Comparison of ENCODE assay signal across 22 mouse cellular contexts in the genomic region with DNA sequence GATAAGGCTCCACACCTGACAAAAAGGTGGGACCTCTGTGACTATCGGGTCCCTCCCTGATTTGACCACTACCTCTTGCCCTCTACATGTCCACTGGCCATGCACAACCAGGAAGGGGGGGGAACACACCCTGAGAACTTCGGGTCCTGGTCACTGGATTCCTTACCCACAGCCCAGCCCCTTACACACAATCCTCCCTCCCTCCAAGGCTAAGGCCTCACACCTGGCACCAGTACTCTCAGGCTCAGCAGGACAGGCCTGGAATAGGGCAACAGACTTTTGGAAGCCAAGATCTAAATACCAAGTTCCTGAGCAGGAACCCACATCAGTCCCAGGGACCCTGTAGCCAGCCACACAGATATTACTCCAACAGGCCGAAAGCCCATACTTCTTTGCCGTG. TPM values are rescaled to one million over a fixed set of nuclear protein-coding genes. Genes with fewer than 3 reads are reported as not detected.
DNase-seq lines count a peak whose midpoint lies in the region; ATAC-seq and TF ChIP-seq lines count a peak whose summit lies in the region.
"Had no signal": no experiment of that assay in that cellular context is flagged by ENCODE, and none has a peak within 500 bp of the region (broad histone marks: within the 10 kb centered on the region; RNA-seq: fewer than 3 reads in every experiment).

No protein-coding gene starts in this region.

- no peaks in the 10 kb centered on the region for H3K27me3 ChIP-seq in forebrain, embryonic 10.5 days (ENCODE audit: poor library complexity, severe bottlenecking)
- H3K27me3 ChIP-seq in forebrain, embryonic 15.5 days, result no peaks in the 10 kb centered on the region
- no peaks in the 10 kb centered on the region for H3K27me3 ChIP-seq in hindbrain, embryonic 12.5 days
- no peaks in the 10 kb centered on the region for H3K27me3 ChIP-seq in hindbrain, embryonic 14.5 days (ENCODE audit: control insufficient read depth, insufficient read depth, low read length)
- H3K27me3 ChIP-seq in stomach, embryonic 15.5 days (replicated peaks), result no peaks in the 10 kb centered on the region
- H3K27me3 ChIP-seq: midbrain, embryonic 13.5 days; neural tube, embryonic 13.5 days had no signal

- DNase-seq in forebrain, embryonic 10.5 days (ENCODE audit: extremely low spot score, low spot score), result no peak
- DNase-seq in hindbrain, embryonic 14.5 days (ENCODE audit: low spot score), result no peak
- no peak for DNase-seq in layer of hippocampus, adult 2 months (ENCODE audit: low spot score in 2 of 2)
- DNase-seq in layer of hippocampus, postnatal 25 days (ENCODE audit: extremely low spot score in 1 of 2, low spot score in 1 of 2), result no peak
- no peak for DNase-seq in thymus, postnatal 25 days
- DNase-seq: adrenal gland, postnatal 14 days; embryo, embryonic 11 days; heart, postnatal 14 days; layer of hippocampus, adult 9-11 months; lung, adult 18-20 months; lung, postnatal 14 days; right cerebral cortex, adult 18-20 months; thymus, adult 2 months had no signal

- no peak overlapping the region for H3K9ac ChIP-seq in forebrain, embryonic 15.5 days (replicated peaks)
- 0 out of 2 replicates have a peak overlapping the region, but pooled peaks have one; percentile 13 for H3K9ac ChIP-seq in hindbrain, embryonic 12.5 days
- H3K9ac ChIP-seq in hindbrain, embryonic 14.5 days, result no peak overlapping the region
- no peak overlapping the region for H3K9ac ChIP-seq in stomach, embryonic 15.5 days

- no peak overlapping the region for H3K4me2 ChIP-seq in forebrain, embryonic 15.5 days (replicated peaks)
- H3K4me2 ChIP-seq in hindbrain, embryonic 12.5 days (replicated peaks), result no peak overlapping the region
- H3K4me2 ChIP-seq in hindbrain, embryonic 14.5 days (replicated peaks), result no peak overlapping the region
- no peak overlapping the region for H3K4me2 ChIP-seq in stomach, embryonic 15.5 days
- H3K4me2 ChIP-seq: neural tube, embryonic 13.5 days had no signal

- ATAC-seq in forebrain, embryonic 15.5 days (replicated peaks), result no peak
- no peak for ATAC-seq in hindbrain, embryonic 12.5 days (ENCODE audit: low FRiP score)
- ATAC-seq in hindbrain, embryonic 14.5 days (ENCODE audit: low FRiP score), result no peak
- ATAC-seq in stomach, embryonic 15.5 days (ENCODE audit: insufficient read depth, low FRiP score, low read depth), result no peak
- ATAC-seq: midbrain, embryonic 13.5 days had no signal

- H3K4me3 ChIP-seq in forebrain, embryonic 10.5 days, result peak overlapping the region; percentile 1; the same call in 1 of the 2 replicates
- H3K4me3 ChIP-seq in forebrain, embryonic 15.5 days, result no peak overlapping the region
- H3K4me3 ChIP-seq in hindbrain, embryonic 12.5 days, result no peak overlapping the region
- no peak overlapping the region for H3K4me3 ChIP-seq in hindbrain, embryonic 14.5 days (replicated peaks; ENCODE audit: low read length)
- no peak overlapping the region for H3K4me3 ChIP-seq in layer of hippocampus, adult 2 months
- no peak overlapping the region for H3K4me3 ChIP-seq in stomach, embryonic 15.5 days (replicated peaks)
- H3K4me3 ChIP-seq: heart, embryonic 10.5 days; limb, embryonic 10.5 days; midbrain, embryonic 13.5 days; neural tube, embryonic 13.5 days had no signal

- TF ChIP-seq CTCF in layer of hippocampus, adult 2 months (conservative IDR thresholded peaks at IDR 0.05), result no peak

- H3K27ac ChIP-seq in forebrain, embryonic 10.5 days, result no peak overlapping the region
- H3K27ac ChIP-seq in forebrain, embryonic 15.5 days (replicated peaks), result no peak overlapping the region
- peak overlapping the region; percentile 13; the same call in 1 of the 2 replicates for H3K27ac ChIP-seq in hindbrain, embryonic 12.5 days
- no peak overlapping the region for H3K27ac ChIP-seq in hindbrain, embryonic 14.5 days
- H3K27ac ChIP-seq in layer of hippocampus, adult 2 months, result peak overlapping the region; percentile 14; the same call in 1 of the 2 replicates
- H3K27ac ChIP-seq in stomach, embryonic 15.5 days, result 0 out of 2 replicates have a peak overlapping the region, but pooled peaks have one; percentile 31
- H3K27ac ChIP-seq: heart, embryonic 10.5 days; limb, embryonic 10.5 days had no signal

- peaks cover 63% of the 10 kb centered on the region for H3K4me1 ChIP-seq in forebrain, embryonic 10.5 days
- H3K4me1 ChIP-seq in forebrain, embryonic 15.5 days, result peaks cover 56% of the 10 kb centered on the region
- H3K4me1 ChIP-seq in hindbrain, embryonic 12.5 days, result peaks cover 60% of the 10 kb centered on the region
- peaks cover 52% of the 10 kb centered on the region for H3K4me1 ChIP-seq in hindbrain, embryonic 14.5 days (replicated peaks; ENCODE audit: control insufficient read depth, insufficient read depth, low read length)
- peaks cover 50% of the 10 kb centered on the region for H3K4me1 ChIP-seq in stomach, embryonic 15.5 days

- 90% methylated on average over 4 of the region's 4 CpGs for WGBS in forebrain, embryonic 10.5 days
- 88% methylated on average over 4 of the region's 4 CpGs for WGBS in forebrain, embryonic 15.5 days
- whole genome bisulfite sequencing in hindbrain, embryonic 12.5 days, result 82% methylated on average over 4 of the region's 4 CpGs
- WGBS in hindbrain, embryonic 14.5 days, result 87% methylated on average over 4 of the region's 4 CpGs
- WGBS in stomach, embryonic 15.5 days, result 84% methylated on average over 4 of the region's 4 CpGs

- H3K36me3 ChIP-seq in forebrain, embryonic 10.5 days (replicated peaks), result peaks cover 80% of the 10 kb centered on the region
- H3K36me3 ChIP-seq in forebrain, embryonic 15.5 days, result peaks cover 34% of the 10 kb centered on the region
- H3K36me3 ChIP-seq in hindbrain, embryonic 12.5 days, result peaks cover 51% of the 10 kb centered on the region
- H3K36me3 ChIP-seq in hindbrain, embryonic 14.5 days (replicated peaks; ENCODE audit: control insufficient read depth, insufficient read depth), result peaks cover 50% of the 10 kb centered on the region
- H3K36me3 ChIP-seq in stomach, embryonic 15.5 days, result peaks cover 37% of the 10 kb centered on the region

- no peaks in the 10 kb centered on the region for H3K9me3 ChIP-seq in forebrain, embryonic 10.5 days
- H3K9me3 ChIP-seq in forebrain, embryonic 15.5 days, result no peaks in the 10 kb centered on the region
- no peaks in the 10 kb centered on the region for H3K9me3 ChIP-seq in hindbrain, embryonic 12.5 days (replicated peaks)
- no peaks in the 10 kb centered on the region for H3K9me3 ChIP-seq in hindbrain, embryonic 14.5 days (ENCODE audit: control insufficient read depth, low read length)
- no peaks in the 10 kb centered on the region for H3K9me3 ChIP-seq in stomach, embryonic 15.5 days
- H3K9me3 ChIP-seq: G1E; heart, embryonic 10.5 days; limb, embryonic 10.5 days; midbrain, embryonic 13.5 days; neural tube, embryonic 13.5 days had no signal

RNA-seq across cellular contexts. Expression of a gene that starts 1.8 kb away (rescaled TPM):
- 0.93 and 1.3 TPM in 2 replicates for polyA plus RNA-seq in forebrain, embryonic 10.5 days (2016; fragmentation: Nextera tagmentation; extraction: Ambion mirVana)
- 29.1 and 30.8 TPM in 2 replicates for polyA plus RNA-seq in forebrain, embryonic 15.5 days (2015; fragmentation: Nextera tagmentation; extraction: Ambion mirVana)
- 6.1 and 7.5 TPM in 2 replicates for polyA plus RNA-seq in hindbrain, embryonic 12.5 days (2016; fragmentation: Nextera tagmentation; extraction: Ambion mirVana)
- polyA plus RNA-seq in hindbrain, embryonic 14.5 days (2014; fragmentation: Nextera tagmentation; extraction: Ambion mirVana), result 51.3 and 57.1 TPM in 2 replicates
- 10 to 100 TPM; 43.0 to 44.8 TPM for total RNA-seq in layer of hippocampus, adult 2 months (2021)
- total RNA-seq in layer of hippocampus, postnatal 25 days (2021), result 10 to 100 TPM; 62.3 to 68.3 TPM
- polyA plus RNA-seq in stomach, embryonic 15.5 days (2015; fragmentation: Nextera tagmentation; extraction: Ambion mirVana), result 1.6 and 2.4 TPM in 2 replicates

RNA-seq across cellular contexts. Expression of a gene that starts 2.7 kb away (rescaled TPM):
- polyA plus RNA-seq in forebrain, embryonic 10.5 days (2016; fragmentation: Nextera tagmentation; extraction: Ambion mirVana), result 1.7 and 2.3 TPM in 2 replicates
- 8.3 and 10.1 TPM in 2 replicates for polyA plus RNA-seq in forebrain, embryonic 15.5 days (2015; fragmentation: Nextera tagmentation; extraction: Ambion mirVana)
- polyA plus RNA-seq in hindbrain, embryonic 12.5 days (2016; fragmentation: Nextera tagmentation; extraction: Ambion mirVana), result 3.9 TPM in 2 replicates
- 8.7 and 9.3 TPM in 2 replicates for polyA plus RNA-seq in hindbrain, embryonic 14.5 days (2014; fragmentation: Nextera tagmentation; extraction: Ambion mirVana)
- 10 to 100 TPM; 30.0 to 33.9 TPM for total RNA-seq in layer of hippocampus, adult 2 months (2021)
- 10 to 100 TPM; 26.0 to 28.5 TPM for total RNA-seq in layer of hippocampus, postnatal 25 days (2021)
- polyA plus RNA-seq in stomach, embryonic 15.5 days (2015; fragmentation: Nextera tagmentation; extraction: Ambion mirVana), result 1.6 and 2.7 TPM in 2 replicates
- total RNA-seq: megakaryocyte, adult 5-6 weeks had no signal

RNA-seq across cellular contexts. Expression of a gene that starts 5.7 kb away (rescaled TPM):
- 403 TPM in 2 replicates for polyA plus RNA-seq in forebrain, embryonic 10.5 days (2016; fragmentation: Nextera tagmentation; extraction: Ambion mirVana)
- 308 and 313 TPM in 2 replicates for polyA plus RNA-seq in forebrain, embryonic 15.5 days (2015; fragmentation: Nextera tagmentation; extraction: Ambion mirVana)
- 271 and 291 TPM in 2 replicates for polyA plus RNA-seq in hindbrain, embryonic 12.5 days (2016; fragmentation: Nextera tagmentation; extraction: Ambion mirVana)
- polyA plus RNA-seq in hindbrain, embryonic 14.5 days (2014; fragmentation: Nextera tagmentation; extraction: Ambion mirVana), result 336 and 357 TPM in 2 replicates
- total RNA-seq in layer of hippocampus, adult 2 months (2021), result 100 to 1,000 TPM; 164 to 175 TPM
- total RNA-seq in layer of hippocampus, postnatal 25 days (2021), result 100 to 1,000 TPM; 160 to 164 TPM
- polyA plus RNA-seq in stomach, embryonic 15.5 days (2015; fragmentation: Nextera tagmentation; extraction: Ambion mirVana), result 312 and 319 TPM in 2 replicates

RNA-seq across cellular contexts. Expression of a gene that starts 5.7 kb away (rescaled TPM):
- 28.0 and 31.2 TPM in 2 replicates for polyA plus RNA-seq in forebrain, embryonic 10.5 days (2016; fragmentation: Nextera tagmentation; extraction: Ambion mirVana)
- polyA plus RNA-seq in forebrain, embryonic 15.5 days (2015; fragmentation: Nextera tagmentation; extraction: Ambion mirVana), result 15.2 and 16.1 TPM in 2 replicates
- polyA plus RNA-seq in hindbrain, embryonic 12.5 days (2016; fragmentation: Nextera tagmentation; extraction: Ambion mirVana), result 18.5 and 19.4 TPM in 2 replicates
- polyA plus RNA-seq in hindbrain, embryonic 14.5 days (2014; fragmentation: Nextera tagmentation; extraction: Ambion mirVana), result 6.5 and 9.9 TPM in 2 replicates
- 100 to 1,000 TPM in 1 of 2 experiments, 10 to 100 TPM in 1; 95.9 to 107 TPM for total RNA-seq in layer of hippocampus, adult 2 months (2021)
- 100 to 1,000 TPM in 1 of 2 experiments, 10 to 100 TPM in 1; 95.2 to 107 TPM for total RNA-seq in layer of hippocampus, postnatal 25 days (2021)
- polyA plus RNA-seq in stomach, embryonic 15.5 days (2015; fragmentation: Nextera tagmentation; extraction: Ambion mirVana), result 23.1 and 23.6 TPM in 2 replicates

RNA-seq across cellular contexts. Expression of a gene that starts 10.2 kb away (rescaled TPM):
- 53.9 and 58.7 TPM in 2 replicates for polyA plus RNA-seq in forebrain, embryonic 10.5 days (2016; fragmentation: Nextera tagmentation; extraction: Ambion mirVana)
- polyA plus RNA-seq in forebrain, embryonic 15.5 days (2015; fragmentation: Nextera tagmentation; extraction: Ambion mirVana), result 65.9 and 67.0 TPM in 2 replicates
- polyA plus RNA-seq in hindbrain, embryonic 12.5 days (2016; fragmentation: Nextera tagmentation; extraction: Ambion mirVana), result 64.0 and 64.7 TPM in 2 replicates
- 39.3 and 42.1 TPM in 2 replicates for polyA plus RNA-seq in hindbrain, embryonic 14.5 days (2014; fragmentation: Nextera tagmentation; extraction: Ambion mirVana)
- total RNA-seq in layer of hippocampus, adult 2 months (2021), result 10 to 100 TPM; 58.0 to 61.1 TPM
- 10 to 100 TPM; 59.5 to 62.9 TPM for total RNA-seq in layer of hippocampus, postnatal 25 days (2021)
- 50.5 and 54.6 TPM in 2 replicates for polyA plus RNA-seq in stomach, embryonic 15.5 days (2015; fragmentation: Nextera tagmentation; extraction: Ambion mirVana)

Comparison
In these comparisons a context has a peak if more than half of its experiments do, and no peak if none do; other contexts are left out.
1. H3K27ac ChIP-seq: peak in hindbrain, embryonic 12.5 days (single experiment), layer of hippocampus, adult 2 months (single experiment) and stomach, embryonic 15.5 days (single experiment); none in forebrain, embryonic 10.5 days (single experiment), forebrain, embryonic 15.5 days (single experiment) and hindbrain, embryonic 14.5 days (single experiment).